Mouse (Mus musculus) inflammation-experienced regulatory T-cells, adult 6 months (primary cell): Measurements from ENCODE around the gene Dnajc25. TPM values are rescaled to one million over a fixed set of nuclear protein-coding genes. Genes with fewer than 3 reads are reported as not detected.

Experiments used
- ATAC-seq: one replicate; pipeline ENCODE4 v1.8.0; 2017
- polyA plus RNA-seq, 3 experiments: library from polyadenylated mRNA; unstranded; fragments of 100-300 nt; shearing (Covaris generic); gene quantifications; one replicate each; pipeline ENCODE4 v1.2.1; 2017

The Dnajc25 gene
- polyA plus RNA-seq, 3 experiments from 2014 or later: 0.64 to 1.1 (median 0.91) TPM

DNA sequence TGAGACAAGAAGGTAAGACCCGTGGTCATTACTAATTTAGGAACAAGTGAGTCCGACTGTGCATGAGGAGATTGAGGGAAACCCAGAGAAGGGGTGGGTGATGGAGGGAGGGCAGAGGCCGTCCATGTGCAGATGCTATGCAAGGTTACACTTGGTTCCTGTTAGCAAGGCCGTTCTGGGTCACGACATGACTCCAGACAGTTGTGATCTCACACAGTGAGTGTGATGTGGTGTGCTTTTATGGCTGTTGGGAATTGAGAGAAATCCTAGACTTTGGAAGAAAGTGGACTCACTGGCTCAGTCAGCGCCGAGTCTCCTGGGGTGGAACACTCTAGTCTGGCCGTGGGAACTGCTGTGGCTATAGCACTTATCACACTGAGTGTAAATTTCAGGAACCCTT lies 11.3 kb downstream of the Dnajc25 start:
- no peak for ATAC-seq

DNA sequence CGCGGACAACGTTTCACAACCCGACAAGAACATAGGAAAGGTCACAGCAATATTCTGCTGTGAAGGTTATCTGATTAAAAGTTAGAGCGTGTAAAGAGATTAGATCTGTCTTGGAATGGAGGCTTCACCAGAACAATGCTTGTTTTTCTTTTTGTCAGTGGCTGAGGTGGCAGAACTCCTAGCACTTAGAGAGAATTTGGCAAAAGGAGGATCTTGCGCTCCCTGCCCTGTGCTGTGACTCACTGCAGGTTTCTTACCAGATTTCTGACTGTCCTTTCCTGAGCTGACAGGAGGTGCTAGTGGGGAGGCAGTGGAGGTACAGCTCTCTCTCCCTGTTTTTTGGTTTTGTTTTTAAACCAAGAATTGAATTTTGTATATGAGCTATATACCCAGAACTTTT lies 12.2 kb downstream of the Dnajc25 start:
- no peak for ATAC-seq

DNA sequence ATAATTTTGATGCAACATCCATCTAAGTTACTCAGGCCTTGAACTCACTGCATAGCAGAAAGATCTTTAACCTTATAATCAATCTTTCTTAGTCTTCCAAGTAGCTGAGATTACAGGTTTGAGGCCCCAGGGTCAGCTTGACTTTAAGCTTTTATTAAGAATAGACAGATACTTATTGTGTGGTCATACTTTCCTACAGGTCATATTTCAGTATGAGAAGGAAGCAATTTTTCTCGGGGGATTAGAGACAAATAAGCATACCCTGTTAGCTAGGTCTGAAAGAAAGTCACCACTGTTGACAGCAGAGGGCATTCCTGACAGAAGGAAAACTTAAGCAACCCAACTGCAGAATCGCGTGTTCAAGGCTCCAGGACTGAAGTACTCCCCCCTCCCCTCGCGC lies 13.1 kb downstream of the Dnajc25 start:
- no peak for ATAC-seq

DNA sequence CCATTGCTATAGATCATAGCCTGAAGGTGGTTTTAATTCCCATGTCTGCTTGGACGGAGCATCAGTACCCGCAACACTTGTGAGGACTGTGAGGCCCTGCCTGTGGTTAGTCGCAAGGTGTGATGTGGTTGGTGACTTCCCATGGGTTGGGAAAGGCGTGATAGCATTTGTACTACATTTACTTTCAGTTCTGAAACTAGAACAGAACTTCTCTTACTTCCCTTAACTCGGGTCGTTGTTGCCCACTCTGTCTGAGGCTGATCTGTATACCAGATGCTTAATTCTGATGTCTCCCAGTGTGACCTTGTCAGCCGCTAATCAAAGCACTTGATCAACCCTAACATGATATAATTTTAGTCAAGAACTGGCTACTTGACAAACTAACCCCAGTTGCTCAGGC lies 14.3 kb downstream of the Dnajc25 start:
- peak; percentile 84 for ATAC-seq

DNA sequence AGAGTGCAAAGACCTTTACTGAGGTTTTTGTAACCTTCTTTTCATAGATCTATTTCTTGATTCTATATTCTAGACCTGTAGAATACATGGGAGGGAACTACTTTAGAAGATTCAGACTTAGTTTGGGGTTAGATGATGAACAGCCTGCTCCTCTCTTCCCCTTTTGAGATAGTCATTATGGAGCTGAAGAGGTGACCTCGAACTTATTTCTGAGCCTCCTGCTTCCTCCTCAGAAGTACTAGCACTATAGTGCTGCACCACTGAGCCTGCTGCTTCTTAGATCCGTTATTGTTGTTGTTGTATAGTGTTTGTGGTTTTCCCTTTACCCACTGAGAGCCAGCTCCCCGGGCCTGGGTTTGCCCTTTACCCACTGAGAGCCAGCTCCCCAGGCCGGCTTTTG lies 14.8 kb downstream of the Dnajc25 start:
- ATAC-seq: no peak

DNA sequence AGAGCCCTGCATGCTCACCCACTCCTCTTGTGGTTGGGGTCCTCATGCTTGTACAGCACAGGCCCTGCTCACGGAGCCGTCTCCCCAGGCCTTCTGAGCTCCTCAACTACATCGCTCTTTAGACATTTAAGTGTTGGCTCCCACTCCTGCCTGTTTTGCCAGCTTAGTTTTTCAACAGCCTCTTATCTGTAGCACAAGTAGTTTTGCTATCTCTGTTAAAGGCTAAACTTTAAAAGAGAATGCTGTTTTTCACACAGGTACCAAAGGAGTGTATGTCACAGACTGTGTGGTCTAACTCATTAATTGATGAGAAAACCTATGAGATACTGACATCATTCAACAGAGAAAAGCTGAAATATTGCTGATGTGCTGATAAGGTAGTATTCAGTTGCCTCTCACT lies 16.6 kb downstream of the Dnajc25 start:
- ATAC-seq: no peak

DNA sequence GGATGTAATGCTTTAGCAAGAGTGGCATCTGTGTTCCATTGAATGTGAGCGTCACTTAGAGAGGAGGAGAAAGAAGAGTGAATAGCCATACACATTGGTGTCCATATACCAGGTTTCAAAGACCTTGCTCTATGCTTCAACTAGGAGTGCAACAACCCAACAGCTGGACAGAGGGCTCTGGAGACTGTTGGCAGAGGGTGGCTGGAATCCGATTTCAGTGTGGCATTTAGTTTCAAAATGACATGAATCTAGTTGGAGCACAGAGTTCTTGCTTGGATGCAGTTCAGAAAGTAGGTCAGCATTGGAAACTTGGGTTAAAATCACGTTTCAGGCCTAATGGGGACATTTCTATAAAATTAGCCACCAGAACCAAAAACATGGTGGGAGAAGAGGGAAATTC lies 20.3 kb downstream of the Dnajc25 start:
- ATAC-seq: no peak

DNA sequence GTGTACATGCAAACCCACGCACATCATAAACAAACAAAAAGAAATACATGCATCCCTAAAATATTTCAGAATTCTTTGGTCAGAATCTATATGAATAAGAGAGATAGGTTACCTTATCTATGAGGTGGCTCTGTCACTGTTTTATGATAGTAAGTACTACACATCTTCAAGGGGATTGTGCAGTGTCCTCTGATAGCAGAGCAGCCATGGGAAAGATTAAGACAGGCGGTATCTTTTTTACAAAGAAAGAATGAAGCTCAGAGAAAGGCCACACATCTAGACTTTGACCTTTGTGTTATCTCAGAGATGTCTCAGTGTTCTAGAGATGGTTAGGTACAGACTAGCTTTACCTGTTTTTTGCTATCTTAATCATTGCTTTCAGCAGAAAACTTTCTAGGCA lies 22.1 kb downstream of the Dnajc25 start:
- no peak for ATAC-seq

DNA sequence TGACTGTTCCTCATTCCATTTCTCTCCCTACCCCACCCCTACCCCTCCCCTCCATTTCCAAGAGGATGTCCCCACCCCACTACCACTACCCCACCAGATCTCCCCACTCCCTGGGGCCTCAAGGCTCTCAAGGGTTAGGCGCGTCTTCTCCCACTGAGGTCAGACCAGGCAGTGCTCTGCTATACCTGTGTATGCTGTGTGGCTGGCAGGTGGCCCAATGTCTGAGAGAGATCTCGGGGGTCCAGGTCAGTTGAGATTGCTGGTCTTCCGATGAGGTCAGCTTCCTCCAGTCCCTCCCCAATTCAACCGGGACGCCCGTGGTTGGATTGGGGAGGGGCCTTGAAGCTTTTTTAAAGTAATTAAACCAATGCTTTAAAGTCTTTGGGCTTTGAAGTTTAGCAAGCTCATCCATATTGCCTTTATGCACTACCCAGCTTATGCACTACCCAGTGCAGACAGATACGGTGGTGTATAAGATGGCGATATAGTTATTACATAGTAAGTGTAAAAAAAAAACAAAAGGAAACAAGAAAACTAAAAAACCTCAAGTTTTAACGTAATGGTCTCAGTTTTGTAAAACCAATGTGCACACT lies 39.6 kb downstream of the Dnajc25 start:
- ATAC-seq: no peak

DNA sequence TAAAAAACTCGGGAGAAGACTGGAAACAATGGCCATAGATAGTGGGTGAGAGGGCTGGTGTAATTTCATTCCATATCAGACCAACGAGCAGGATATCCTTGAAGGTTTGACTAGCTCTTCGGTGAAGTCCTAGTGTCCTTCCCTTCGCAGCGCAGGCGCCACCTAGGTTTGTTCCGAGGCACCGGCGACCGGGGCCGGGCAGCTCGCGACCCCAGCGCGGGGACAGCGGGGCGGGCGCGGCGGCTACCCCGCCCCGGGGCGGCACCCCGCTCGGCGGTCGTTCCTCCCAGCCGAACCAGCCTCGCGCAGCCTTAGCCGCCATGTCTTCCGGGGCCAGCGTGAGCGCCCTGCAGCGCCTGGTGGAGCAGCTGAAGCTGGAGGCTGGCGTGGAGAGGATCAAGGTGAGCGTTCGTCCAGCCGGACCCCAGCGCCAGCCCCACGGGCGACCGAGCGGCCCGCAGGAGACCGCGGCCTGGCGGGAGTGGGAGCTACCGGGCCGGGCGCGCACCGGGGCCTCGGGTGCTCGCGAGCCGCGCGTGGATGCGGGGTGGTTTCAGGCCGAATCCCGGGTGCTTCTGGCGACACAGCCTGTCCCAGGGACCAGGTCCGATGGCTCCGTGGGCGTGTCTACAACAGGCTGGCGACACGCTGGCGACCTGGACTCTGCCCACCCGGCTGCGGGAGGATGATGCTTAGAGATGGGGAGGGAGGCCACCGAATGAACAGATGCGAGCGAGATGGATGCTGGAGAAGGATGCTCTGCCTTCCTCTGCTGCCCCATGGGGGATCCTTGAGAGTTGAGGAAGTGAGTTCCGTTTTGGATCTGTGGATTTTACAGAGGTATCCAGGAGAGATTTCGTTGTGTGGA lies 40.3 kb downstream of the Dnajc25 start, which contains the start of gene Gng10:
Gene Gng10 (plus strand): TSS at position 171 of the 868 bp plus-strand sequence.
- peak; percentile 79 for ATAC-seq

DNA sequence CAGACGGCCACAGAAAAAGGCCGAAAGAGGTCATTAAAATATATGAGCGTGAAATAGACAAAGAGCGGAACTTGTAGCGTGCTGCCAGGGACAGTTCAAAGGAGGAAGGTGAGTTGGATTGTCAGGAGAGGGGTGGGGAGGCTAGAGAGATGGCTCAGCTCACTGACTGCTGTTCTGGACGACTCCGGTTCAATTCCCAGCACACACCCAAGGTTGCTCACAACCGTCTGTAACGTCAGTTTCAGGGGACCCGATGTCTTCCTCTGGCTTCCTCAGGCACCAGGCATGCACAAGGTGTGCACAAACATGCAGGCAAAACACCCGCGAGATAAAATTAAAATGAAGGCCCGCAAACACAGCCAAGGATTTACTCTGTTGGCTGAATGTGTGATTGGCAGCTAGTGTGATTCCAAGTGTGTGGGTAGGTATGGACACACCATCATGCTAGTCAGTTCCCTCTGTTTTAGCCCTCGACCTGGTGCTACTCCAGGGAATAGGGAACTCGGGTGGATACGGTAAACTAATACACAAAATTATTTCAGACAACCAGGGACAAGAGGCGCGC lies 41.0 kb downstream of the Dnajc25 start:
- ATAC-seq: no peak

DNA sequence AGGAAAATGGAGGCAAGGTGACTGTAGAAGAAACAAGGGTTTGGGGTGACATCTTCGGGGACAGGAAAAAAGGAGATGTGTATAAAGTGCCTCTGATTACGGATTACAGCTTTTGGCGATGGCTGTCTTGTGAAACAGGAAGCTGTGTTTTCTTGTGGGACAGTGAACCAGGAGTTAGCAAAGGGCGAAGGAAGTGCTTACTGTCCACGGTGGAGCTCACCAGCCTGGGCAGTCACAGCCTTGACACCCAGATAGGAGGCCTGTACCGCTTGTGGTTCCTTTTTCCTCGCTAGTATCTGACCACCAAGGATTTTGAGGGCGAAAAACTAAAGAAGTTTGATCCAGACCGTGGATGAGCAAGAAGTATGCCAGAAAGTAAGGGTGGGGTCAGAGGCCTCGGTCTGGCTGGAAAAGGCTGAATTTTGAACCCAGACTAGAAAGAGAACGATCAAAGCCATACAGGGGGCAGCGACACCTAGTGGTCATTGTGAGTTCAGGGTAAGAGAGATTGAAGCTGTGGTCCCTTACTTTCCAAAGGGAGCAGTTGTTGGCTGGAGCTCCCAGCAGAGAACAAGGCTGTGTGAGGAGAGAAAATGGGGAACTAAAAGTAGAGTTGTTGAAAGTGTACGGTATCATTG lies 41.7 kb downstream of the Dnajc25 start:
- peak; percentile 62 for ATAC-seq

DNA sequence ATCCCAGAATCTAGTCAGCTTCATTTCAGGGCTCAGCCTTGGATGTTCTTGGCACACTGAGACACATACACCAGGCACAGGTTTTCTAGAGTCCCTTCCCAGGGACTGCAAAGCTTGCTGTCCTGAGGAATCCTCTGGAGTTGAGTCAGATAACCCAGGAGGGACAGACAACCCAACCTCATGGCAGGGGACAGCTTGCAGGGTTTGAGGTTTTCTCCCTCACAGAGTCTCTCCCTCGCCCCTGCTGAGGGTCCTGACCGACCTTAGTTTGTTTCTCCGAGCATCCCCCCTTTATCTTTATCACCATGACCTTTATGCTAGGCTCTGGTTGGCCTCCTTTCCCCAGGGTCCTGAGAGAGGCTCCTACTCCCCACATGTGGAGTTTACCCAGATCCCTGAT lies 42.7 kb downstream of the Dnajc25 start:
- no peak for ATAC-seq

DNA sequence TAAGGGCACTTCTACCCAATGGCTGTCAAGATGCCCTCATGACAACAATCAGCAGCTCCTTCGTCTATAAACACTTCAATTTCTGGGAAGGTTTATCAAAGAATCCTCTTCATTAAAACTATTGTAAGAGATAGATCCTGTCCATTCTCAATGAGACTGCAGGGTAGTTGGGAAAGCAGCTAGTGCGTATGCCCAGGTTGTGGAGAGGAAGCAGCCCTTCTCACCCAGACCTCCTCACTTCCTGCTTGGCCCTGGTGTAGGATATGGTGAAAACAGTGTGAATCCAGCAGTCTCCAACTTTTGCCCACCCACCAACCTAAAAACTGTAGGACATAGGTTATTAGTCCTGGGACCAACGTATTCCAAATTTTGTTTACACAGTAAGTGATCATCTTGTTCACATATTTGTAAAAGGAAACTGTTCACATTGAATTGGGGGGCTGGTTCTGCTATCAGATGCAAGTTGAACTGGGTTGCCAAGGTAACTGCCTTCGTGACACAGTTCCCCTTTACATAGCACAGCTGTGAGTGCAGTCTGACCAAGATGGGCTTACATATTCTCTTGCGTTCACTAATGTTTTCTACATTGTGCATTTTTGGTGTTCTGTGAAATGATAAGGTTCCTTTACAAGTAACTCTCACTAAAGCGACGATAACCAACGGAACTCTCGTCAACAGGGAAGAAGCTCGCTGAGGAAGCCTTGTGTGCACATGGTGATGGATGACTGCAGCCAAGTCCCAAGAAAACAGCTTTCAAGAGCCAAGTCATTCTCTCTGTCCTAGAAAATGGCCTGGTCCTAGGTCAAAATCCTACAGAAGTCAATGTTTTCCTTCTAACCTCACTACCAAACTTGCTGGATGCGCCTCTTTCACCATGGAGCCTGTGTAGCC lies 45.8 kb downstream of the Dnajc25 start:
- no peak for ATAC-seq

DNA sequence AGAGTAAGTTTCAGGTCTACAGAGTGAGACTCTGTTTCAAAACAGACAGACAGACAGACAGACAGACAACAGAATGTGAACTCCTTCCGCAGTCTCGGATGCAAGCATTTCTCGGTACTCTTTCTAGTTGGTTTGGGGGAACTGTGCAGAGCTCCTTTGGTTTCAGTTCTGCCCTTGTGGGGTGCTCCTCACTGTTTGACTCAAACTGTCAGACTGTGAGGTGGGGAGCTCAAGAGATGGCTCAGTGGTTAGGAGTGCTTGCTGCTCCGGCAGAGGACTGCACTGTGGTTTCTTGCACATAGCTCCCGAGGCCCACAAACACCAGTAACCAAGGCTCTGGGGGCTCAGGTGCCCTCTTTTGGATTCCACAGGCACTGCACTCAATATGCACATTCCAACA lies 48.2 kb downstream of the Dnajc25 start:
- ATAC-seq: no peak

DNA sequence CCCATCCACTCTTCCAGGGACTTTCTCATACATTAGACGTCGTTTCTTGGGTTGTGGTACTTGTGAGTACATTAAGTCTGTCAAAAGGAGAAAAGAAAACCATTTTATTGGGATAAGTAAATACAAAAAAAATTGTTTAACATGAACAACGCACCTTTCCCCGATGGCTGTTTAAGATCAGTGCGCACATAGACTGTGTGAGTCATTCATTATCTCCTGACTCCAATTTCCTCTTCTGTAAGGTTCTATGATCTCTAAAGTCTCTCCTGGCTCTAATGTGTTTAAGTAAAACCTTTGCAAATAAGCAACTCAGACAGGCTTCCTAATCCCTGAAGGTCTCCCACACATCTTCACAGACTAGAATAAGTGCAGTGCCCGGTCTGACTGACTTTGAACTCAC lies 49.0 kb downstream of the Dnajc25 start:
- ATAC-seq: no peak

DNA sequence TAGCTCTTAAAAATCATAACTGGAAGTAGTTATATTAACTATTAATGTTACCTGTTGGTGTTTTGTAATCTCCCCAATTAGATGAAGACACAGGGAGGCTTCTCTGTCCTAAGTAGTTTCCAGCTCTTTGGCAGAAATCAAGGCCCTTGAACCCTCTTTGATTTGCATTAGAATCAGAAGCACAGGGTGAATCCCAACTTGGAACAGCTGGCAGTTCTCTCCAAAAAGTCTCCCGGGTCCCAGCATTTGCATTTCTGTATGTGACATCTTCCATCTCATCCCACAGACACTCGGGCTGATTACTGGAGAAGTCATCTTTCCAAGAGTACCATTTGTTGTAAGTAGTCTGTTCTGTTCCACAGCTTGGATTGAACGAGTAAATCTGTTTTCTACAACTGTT lies 52.4 kb downstream of the Dnajc25 start:
- ATAC-seq: no peak

DNA sequence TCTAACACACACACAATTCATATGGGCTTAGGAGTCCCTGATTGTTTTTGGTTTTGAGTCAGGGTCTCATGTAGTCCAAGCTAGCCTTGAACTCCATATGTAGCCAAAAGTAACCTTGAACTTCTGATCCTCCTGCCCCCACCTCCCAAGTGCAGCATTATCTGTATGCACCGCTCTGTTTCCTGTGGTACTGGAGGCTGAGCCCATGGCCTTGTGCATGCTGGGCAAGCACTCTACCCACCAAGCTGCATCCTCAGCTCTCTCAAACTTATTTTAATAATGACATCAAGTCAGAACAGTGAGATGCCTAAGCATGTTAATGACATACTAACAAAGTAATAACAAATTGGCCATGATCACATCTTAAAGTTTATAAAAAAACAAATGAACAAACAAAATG lies 56.2 kb downstream of the Dnajc25 start:
- no peak for ATAC-seq

DNA sequence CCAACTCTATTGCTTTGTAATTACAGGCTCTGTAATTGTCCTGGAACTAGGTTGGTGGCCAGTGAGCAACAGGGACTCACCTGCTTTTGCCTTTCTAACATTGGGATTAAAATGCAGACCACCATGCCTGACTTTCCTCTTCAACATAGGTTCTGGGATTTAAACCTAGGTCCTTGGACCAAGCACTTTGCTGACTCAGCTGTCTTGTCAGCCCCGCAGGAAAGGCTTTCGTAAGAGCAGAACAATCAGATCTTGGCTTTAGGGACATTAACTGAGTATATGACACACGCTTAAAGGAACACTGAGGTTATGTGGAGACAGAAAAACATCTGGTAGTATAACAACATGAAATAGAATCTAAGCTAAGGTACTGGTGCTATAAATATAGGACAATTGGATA lies 63.1 kb downstream of the Dnajc25 start:
- ATAC-seq: no peak

DNA sequence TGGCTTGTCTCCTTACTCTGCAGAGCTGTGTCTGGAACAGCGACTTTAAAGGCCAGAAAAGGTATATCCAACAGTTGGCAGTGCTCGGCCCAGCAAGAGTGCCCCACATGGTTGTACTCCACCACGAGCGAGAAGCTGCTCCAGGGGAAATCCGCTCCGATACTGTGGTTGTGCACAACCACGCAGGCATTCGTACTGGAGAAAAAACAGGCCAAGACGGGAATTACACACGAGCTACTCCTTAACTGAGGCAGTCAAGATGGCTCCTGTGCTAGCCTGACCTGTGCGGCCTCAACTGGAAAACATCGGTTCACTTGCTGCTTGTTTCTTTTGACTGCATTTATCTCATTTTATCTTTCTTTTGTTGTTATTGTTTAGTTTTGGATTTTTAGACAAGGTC lies 67.7 kb downstream of the Dnajc25 start:
- ATAC-seq: no peak

DNA sequence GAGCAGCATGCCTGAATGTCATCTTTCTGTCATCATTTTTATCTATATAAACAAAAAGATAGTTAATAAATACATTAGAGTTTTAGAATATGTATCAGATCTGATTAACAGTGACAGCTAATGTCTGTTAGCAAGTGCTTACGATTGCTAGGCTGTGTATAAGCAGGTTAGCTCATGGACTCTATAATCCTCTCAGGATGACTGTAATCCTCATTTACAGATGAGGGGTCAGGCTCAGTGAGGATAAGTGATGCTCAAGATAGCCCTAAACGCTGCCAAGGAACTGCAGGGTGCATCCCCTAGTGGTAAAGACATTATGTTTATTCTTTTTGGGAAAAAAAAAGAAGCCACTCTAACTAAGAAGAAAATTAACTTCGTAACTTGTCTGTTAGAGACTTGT lies 74.4 kb downstream of the Dnajc25 start:
- ATAC-seq: no peak
